Mouse (Mus musculus) megakaryocyte, embryonic 14.5 days (primary cell): ENCODE results near the gene Gm10964. TPM values are rescaled to one million over a fixed set of nuclear protein-coding genes. Genes with fewer than 3 reads are reported as not detected.
A peak's percentile ranks its signal among the peaks of the same experiment; 100 is the strongest.

Experiments
- H3K27me3 ChIP-seq: replicated peaks from 2 replicates; pipeline ENCODE3; 2012; ENCODE audit warnings: inconsistent platforms
- H3K36me3 ChIP-seq: replicated peaks from 2 replicates; pipeline ENCODE3; 2012; ENCODE audit warnings: low read length, inconsistent platforms, mixed read lengths
- H3K4me1 ChIP-seq: 2 replicates; pipeline ENCODE4 v1.6.1; 2012; ENCODE audit warnings: inconsistent platforms
- H3K4me3 ChIP-seq: replicated peaks from 2 replicates; pipeline ENCODE3; 2012; ENCODE audit warnings: moderate library complexity, mild to moderate bottlenecking, inconsistent platforms
- H3K9me3 ChIP-seq: 2 replicates; pipeline ENCODE4 v1.6.1; 2012; ENCODE audit warnings: inconsistent platforms
- FLI1 ChIP-seq: IDR thresholded peaks from 2 replicates; pipeline ENCODE4 v1.6.1; 2012; ENCODE audit warnings: low read length, inconsistent platforms, mixed read lengths
- GATA1 ChIP-seq: IDR thresholded peaks from 3 replicates; pipeline ENCODE4 v1.6.1; 2012; ENCODE audit warnings: mixed read lengths, low read length, inconsistent platforms, borderline replicate concordance
- polyA plus RNA-seq: library from polyadenylated mRNA; stranded (reverse); fragments of >175 nt; gene quantifications from 2 replicates; pipeline ENCODE4 v1.2.3, GENCODE M21; 2012; ENCODE audit warnings: low replicate concordance; ENCODE audit not compliant: insufficient read depth

Gene Gm10964
- polyA plus RNA-seq, 1 experiment = not detected

DNA sequence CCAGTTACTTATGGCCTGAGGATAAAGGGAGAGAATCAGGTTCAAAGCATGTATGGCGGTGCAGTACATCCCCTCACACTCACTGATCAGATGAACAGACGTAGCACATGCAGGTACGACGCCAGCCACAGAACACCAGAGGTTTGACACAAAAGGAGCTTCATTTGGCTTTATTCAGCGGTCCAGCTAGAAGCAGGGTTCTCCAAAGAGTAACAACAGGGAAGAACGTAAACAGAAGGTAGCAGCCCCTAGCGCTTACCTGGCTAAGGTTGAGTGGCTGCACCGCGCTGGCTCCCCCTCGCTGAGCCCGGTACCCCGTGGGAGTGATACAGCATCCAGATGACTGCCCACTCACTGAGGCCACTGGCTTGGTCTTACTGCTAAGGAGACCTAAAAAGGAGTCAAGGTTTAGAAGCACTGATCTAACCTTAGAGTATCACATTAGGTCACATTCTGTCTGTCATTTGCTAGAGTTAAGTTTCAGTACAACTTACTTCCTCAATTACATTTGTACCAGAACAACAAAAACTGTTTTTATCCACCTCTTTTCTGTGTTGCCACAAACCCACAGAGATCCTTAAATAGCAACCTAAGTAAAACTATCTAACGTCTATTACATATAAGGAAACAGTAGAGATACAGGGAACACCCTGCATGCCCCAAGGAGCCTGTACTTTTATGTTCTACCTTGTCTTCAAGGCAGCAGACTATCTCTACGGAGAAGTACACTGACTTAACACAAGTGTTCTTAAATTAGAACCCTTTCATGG is 6.0 kb downstream of the Gm10964 start:
- Histone ChIP-seq H3K9me3 (no peaks in the 10 kb centered on the region), H3K4me1 (peaks cover 79% of the 10 kb centered on the region), H3K4me3 (no peak overlapping the region), H3K36me3 (peaks cover 100% of the 10 kb centered on the region), H3K27me3 (no peaks in the 10 kb centered on the region)
- TF ChIP-seq FLI1 (no peak), GATA1 (no peak)

DNA sequence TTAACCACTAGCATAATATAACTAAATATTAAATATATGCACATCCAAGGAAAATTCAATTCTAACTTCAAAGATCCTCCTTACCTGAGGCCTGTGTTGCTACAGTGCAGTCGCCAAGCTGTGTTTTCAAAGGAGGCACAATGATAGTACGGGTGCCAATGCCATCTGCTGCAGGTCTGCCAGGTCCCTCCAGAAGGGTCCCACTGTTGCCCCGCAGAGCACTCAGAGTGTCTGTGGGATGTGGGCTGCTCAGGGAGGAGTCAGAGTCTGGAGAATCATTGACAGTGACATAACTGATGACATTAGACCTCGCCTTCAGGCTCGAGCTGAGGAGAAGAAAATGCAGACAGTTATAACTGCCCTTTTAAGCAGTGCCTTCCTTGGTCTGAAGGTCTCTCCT is 7.5 kb downstream of the Gm10964 start:
- Histone ChIP-seq H3K4me1 (peaks cover 67% of the 10 kb centered on the region), H3K36me3 (peaks cover 100% of the 10 kb centered on the region), H3K9me3 (no peaks in the 10 kb centered on the region), H3K4me3 (no peak overlapping the region), H3K27me3 (no peaks in the 10 kb centered on the region)
- no peak for TF ChIP-seq FLI1
- no peak for TF ChIP-seq GATA1

DNA sequence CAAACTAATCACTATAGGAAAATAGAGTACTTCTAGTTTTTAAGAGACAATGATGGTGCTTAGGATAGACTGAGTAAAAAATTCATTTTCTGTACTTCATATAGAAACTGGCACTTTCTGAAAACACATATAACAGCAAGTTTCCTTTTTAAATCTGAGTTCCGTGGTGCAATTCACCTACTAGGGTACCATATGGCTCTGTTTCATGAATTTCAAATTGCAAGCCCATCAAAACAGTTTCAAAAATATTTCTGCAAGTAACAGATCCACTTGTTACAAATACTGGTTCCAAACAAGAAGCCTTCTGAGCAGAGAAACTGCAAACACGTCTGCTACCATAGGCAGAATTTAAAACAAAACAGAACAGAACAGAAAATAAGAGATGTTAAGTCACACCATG is 12.4 kb downstream of the Gm10964 start:
- Histone ChIP-seq H3K27me3 (no peaks in the 10 kb centered on the region), H3K4me1 (peaks cover 39% of the 10 kb centered on the region), H3K4me3 (no peak overlapping the region), H3K9me3 (no peaks in the 10 kb centered on the region), H3K36me3 (peaks cover 100% of the 10 kb centered on the region)
- no peak for TF ChIP-seq FLI1
- no peak for TF ChIP-seq GATA1

DNA sequence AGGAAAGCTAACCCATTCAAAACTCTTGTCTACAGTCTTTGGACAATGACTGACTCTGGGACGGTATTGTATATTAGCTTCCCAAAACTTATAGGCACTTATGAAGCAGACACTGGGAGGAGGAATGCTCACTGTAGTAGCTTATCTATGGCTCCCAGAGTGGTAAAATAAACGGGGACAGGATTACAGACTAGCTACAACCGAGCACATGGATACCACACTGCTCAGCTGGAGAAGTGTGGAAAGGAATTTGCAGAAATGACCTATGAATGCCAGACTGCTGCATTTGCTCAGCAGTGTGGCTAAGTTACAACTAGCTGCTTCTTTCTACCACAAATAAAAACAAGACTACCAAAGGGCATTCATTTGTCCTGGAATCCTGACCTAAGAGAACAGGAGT is 16.2 kb downstream of the Gm10964 start:
- TF ChIP-seq GATA1 = no peak
- TF ChIP-seq FLI1 = no peak
- no peak overlapping the region for H3K4me3 ChIP-seq
- H3K27me3 ChIP-seq = no peaks in the 10 kb centered on the region
- H3K36me3 ChIP-seq = peaks cover 100% of the 10 kb centered on the region
- H3K9me3 ChIP-seq = no peaks in the 10 kb centered on the region
- peaks cover 24% of the 10 kb centered on the region for H3K4me1 ChIP-seq

DNA sequence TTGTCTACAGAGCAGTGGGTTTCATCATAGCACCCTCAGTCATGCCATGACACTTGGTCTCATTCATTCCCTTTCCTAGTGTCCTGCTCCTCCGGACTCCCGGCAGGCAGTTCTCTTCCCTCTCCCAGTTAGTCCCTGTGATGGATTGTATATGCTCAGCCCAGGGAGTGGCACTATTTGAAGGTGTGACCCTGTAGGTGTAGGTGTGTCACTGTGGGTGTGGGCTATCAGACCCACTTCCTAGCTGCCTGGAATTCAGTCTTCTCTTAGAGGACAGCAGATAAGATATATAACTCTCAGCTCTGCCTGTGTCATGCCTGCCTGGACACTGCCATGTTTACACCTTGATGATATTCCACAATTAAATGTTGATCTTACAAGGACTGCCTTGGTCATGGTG is 17.8 kb downstream of the Gm10964 start:
- H3K4me3 ChIP-seq = no peak overlapping the region
- H3K4me1 ChIP-seq = peaks cover 34% of the 10 kb centered on the region
- H3K9me3 ChIP-seq = no peaks in the 10 kb centered on the region
- no peak for TF ChIP-seq FLI1
- no peak for TF ChIP-seq GATA1
- H3K36me3 ChIP-seq = peaks cover 97% of the 10 kb centered on the region
- H3K27me3 ChIP-seq = no peaks in the 10 kb centered on the region

DNA sequence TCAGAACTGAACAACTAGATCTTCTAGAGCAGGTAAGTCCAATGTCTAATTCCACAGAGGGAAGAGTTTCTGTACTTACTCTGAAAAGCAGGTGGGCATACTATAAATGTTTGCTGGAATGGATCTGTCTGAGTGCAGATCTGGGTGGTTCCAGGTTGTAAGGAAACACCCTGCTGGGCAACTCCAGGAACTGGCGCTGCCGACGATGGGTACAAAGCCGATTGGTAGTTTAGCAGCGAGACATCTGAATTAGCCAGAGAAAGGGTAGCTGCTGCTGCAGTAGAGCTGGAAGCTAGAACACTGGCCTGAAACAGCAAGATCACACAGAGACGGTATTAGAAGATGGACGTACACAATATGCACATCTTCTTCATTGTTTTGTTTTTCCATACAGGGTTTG is 19.3 kb downstream of the Gm10964 start:
- Histone ChIP-seq H3K36me3 (peaks cover 97% of the 10 kb centered on the region), H3K4me3 (no peak overlapping the region), H3K9me3 (no peaks in the 10 kb centered on the region), H3K4me1 (peaks cover 38% of the 10 kb centered on the region), H3K27me3 (no peaks in the 10 kb centered on the region)
- TF ChIP-seq GATA1 = no peak
- TF ChIP-seq FLI1 = no peak

DNA sequence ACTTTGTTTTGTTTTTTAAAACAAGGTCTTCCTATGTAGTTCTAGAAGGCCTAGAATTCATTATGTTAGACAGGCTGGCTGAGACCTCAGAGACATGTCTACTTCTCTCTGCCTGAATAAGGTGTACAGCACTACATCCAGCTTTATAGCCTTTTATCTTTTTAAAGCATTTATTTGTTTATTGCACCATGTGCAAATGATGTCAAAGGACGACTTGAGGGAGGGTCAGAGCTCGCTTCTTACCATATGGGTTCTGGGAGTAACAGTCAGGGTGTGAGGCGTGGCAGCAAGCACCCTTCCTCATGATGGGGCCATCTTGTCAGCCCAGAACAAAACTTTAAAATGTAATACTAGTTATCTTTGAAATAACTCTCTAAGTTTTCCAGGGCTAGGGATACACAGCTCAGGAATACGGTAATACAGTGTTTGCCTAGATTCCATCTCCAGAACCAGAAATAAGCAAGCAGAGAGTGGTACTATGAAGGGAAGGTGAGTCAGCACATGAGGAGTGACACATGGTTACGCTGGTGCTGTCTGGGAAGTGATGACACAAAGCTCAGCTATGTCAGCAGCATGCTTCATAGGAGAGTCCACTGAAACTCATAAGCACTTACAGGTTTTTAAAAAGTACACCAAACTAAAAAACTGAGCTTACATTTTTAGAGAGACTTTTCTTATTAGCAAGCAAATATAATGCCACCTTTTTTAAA is 20.2 kb downstream of the Gm10964 start:
- H3K9me3 ChIP-seq = no peaks in the 10 kb centered on the region
- H3K36me3 ChIP-seq = peaks cover 97% of the 10 kb centered on the region
- H3K4me1 ChIP-seq = peaks cover 45% of the 10 kb centered on the region
- TF ChIP-seq GATA1 (no peak), FLI1 (no peak)
- no peak overlapping the region for H3K4me3 ChIP-seq
- H3K27me3 ChIP-seq = no peaks in the 10 kb centered on the region

DNA sequence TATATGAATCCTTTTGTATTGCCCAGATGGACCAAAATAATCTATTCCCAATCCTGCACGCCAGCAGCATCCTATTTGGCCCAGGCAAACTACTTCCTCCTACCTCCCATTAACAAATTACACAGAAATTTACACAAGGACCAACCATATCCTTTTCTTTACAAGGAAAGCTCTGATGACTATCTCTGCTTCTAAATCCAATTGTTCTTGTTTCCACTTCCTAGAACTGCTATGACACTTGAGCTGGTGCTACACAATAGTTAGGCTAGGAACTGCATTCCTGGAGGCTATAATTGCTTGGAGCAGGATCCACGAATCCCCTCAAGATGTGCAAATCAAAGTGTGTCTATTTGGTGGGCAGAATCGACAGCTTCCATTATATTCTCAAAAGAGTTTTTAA is 27.6 kb downstream of the Gm10964 start:
- peaks cover 99% of the 10 kb centered on the region for H3K36me3 ChIP-seq
- TF ChIP-seq GATA1 = no peak

DNA sequence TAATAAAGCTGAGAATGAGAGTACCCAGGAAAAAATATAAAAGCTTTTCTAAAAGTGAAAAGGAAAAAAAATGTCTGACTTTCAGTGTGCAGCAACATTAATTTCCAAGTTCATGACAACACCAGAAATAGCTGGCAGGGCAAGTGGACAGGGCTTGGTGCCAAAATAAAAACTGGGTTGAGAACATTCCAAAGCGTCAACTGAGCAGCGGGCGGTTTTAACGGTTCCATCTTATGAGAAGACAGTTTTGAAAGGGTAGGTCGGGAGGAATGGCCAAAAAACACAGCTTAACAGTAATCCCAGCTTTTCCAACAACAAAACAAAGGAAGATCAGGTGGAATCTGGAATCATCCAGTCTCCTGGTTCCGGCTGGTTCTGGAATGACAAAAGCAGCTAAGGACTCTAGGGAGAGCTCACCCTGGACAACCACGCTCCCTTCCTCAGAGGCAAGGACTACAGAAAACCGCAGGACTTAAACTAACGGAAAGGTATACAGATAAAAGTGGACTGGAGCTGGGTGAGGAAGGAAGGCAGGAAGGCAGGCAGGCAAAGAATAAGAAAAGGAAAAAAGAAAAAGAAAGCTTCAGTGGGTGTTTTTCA is 32.5 kb downstream of the Gm10964 start:
- TF ChIP-seq FLI1 = no peak
- no peak for TF ChIP-seq GATA1
- no peaks in the 10 kb centered on the region for H3K27me3 ChIP-seq
- peaks cover 75% of the 10 kb centered on the region for H3K4me1 ChIP-seq
- H3K4me3 ChIP-seq = peak overlapping the region; percentile 14
- H3K9me3 ChIP-seq = no peaks in the 10 kb centered on the region
- H3K36me3 ChIP-seq = peaks cover 94% of the 10 kb centered on the region

More for the DNA sequence above, 27.6 kb downstream of the Gm10964 start:
- Histone ChIP-seq H3K4me3 (no peak overlapping the region), H3K4me1 (peaks cover 65% of the 10 kb centered on the region), H3K9me3 (no peaks in the 10 kb centered on the region), H3K27me3 (no peaks in the 10 kb centered on the region)

DNA sequence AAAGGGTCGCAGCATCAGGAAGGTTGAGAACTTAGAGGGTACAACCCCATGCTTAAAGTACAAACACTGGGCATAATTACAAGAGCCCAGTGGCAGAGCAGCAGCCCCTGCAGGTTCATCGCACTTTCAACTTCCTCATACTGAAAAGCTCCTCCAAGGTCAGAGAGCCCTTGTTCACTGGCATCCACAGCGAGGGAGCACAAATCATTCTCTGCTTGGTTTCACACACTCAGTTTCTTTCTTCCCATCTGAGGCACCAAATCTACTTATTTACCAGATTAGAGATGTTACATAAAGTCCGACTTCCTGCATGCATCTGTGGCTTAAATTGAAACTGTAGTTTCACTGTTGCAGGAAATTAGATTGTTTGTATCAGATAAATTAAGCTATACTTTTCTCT is 33.7 kb downstream of the Gm10964 start:
- H3K4me3 ChIP-seq = no peak overlapping the region
- TF ChIP-seq FLI1 (no peak), GATA1 (no peak)
- H3K4me1 ChIP-seq = peaks cover 81% of the 10 kb centered on the region
- H3K9me3 ChIP-seq = no peaks in the 10 kb centered on the region
- peaks cover 94% of the 10 kb centered on the region for H3K36me3 ChIP-seq
- H3K27me3 ChIP-seq = no peaks in the 10 kb centered on the region
